20 mouse cellular contexts compared by ENCODE assay signal in genomic region chr10:7163031-7163430, GRCm38 (mm10). TPM values are rescaled to one million over a fixed set of nuclear protein-coding genes. Genes with fewer than 3 reads are reported as not detected.
DNase-seq lines count a peak whose midpoint lies in the region; ATAC-seq lines count a peak whose summit lies in the region.
"Had no signal": no experiment of that assay in that cellular context is flagged by ENCODE, and none has a peak within 500 bp of the region (broad histone marks: within the 10 kb centered on the region; RNA-seq: fewer than 3 reads in every experiment).

No protein-coding gene starts in this region.

- no peak overlapping the region for H3K4me2 ChIP-seq in hindbrain, embryonic 12.5 days (replicated peaks)
- no peak overlapping the region for H3K4me2 ChIP-seq in forebrain, embryonic 16.5 days (ENCODE audit: low read length)
- H3K4me2 ChIP-seq: limb, embryonic 15.5 days; lung, embryonic 14.5 days; stomach, embryonic 15.5 days had no signal

- peak; percentile 39 for ATAC-seq in hindbrain, embryonic 12.5 days (ENCODE audit: low FRiP score)
- peak; percentile 47 for ATAC-seq in forebrain, embryonic 16.5 days
- ATAC-seq: inflammation-experienced regulatory T-cells, adult 6 months had no signal

- no peak overlapping the region for H3K9ac ChIP-seq in hindbrain, embryonic 12.5 days
- H3K9ac ChIP-seq in forebrain, embryonic 16.5 days (replicated peaks; ENCODE audit: low read depth, low read length), result no peak overlapping the region
- H3K9ac ChIP-seq: limb, embryonic 15.5 days; liver, embryonic 14.5 days; lung, embryonic 14.5 days; stomach, embryonic 15.5 days had no signal

- H3K27ac ChIP-seq in hindbrain, embryonic 12.5 days, result no peak overlapping the region
- H3K27ac ChIP-seq in hindbrain, embryonic 10.5 days, result no peak overlapping the region
- H3K27ac ChIP-seq in forebrain, embryonic 16.5 days (ENCODE audit: low read length), result no peak overlapping the region
- H3K27ac ChIP-seq: limb, embryonic 15.5 days; liver, embryonic 14.5 days; stomach, embryonic 15.5 days had no signal

- peaks cover 28% of the 10 kb centered on the region for H3K4me1 ChIP-seq in hindbrain, embryonic 12.5 days
- H3K4me1 ChIP-seq in hindbrain, embryonic 10.5 days (replicated peaks), result peaks cover 25% of the 10 kb centered on the region
- peaks cover 14% of the 10 kb centered on the region for H3K4me1 ChIP-seq in forebrain, embryonic 16.5 days (replicated peaks; ENCODE audit: control insufficient read depth, insufficient read depth, low read length)

- H3K9me3 ChIP-seq in hindbrain, embryonic 12.5 days (replicated peaks), result no peaks in the 10 kb centered on the region; the same call in 1 of the 2 replicates
- H3K9me3 ChIP-seq in hindbrain, embryonic 10.5 days, result no peaks in the 10 kb centered on the region
- no peaks in the 10 kb centered on the region for H3K9me3 ChIP-seq in forebrain, embryonic 16.5 days (ENCODE audit: control insufficient read depth, low read length)
- H3K9me3 ChIP-seq: G1E; limb, embryonic 15.5 days; stomach, embryonic 15.5 days had no signal

- DNase-seq in hindbrain, embryonic 10.5 days (ENCODE audit: low spot score), result no peak
- DNase-seq in retina, postnatal 1 day, result peak; percentile 88
- DNase-seq in retina, embryonic 14.5 days (ENCODE audit: low spot score), result no peak
- DNase-seq in cerebellum, adult 11-12 months, result no peak
- no peak for DNase-seq in right cerebral cortex, postnatal 14 days
- DNase-seq: adrenal gland, adult 2 months; B cell, adult 2 months; cerebellum, postnatal 25 days; kidney, adult 18-20 months; kidney, postnatal 4 days; lung, embryonic 14.5 days; thymus, postnatal 25 days had no signal

- H3K4me3 ChIP-seq in hindbrain, embryonic 12.5 days, result no peak overlapping the region
- no peak overlapping the region for H3K4me3 ChIP-seq in hindbrain, embryonic 10.5 days
- H3K4me3 ChIP-seq in forebrain, embryonic 16.5 days (replicated peaks; ENCODE audit: low read length), result no peak overlapping the region
- H3K4me3 ChIP-seq: limb, embryonic 15.5 days; stomach, embryonic 15.5 days had no signal

- WGBS in hindbrain, embryonic 12.5 days, result 57% methylated on average over 12 of the region's 12 CpGs
- WGBS in hindbrain, embryonic 10.5 days, result 69% methylated on average over 12 of the region's 12 CpGs
- 14% methylated on average over 12 of the region's 12 CpGs for WGBS in forebrain, embryonic 16.5 days

- no peaks in the 10 kb centered on the region for H3K36me3 ChIP-seq in hindbrain, embryonic 12.5 days
- H3K36me3 ChIP-seq in hindbrain, embryonic 10.5 days, result 0 out of 2 replicates have a peak, but pooled peaks cover 13% of the 10 kb centered on the region
- no peaks in the 10 kb centered on the region for H3K36me3 ChIP-seq in forebrain, embryonic 16.5 days (ENCODE audit: control insufficient read depth, insufficient read depth)
- H3K36me3 ChIP-seq: G1E; limb, embryonic 15.5 days; stomach, embryonic 15.5 days had no signal

- no peaks in the 10 kb centered on the region for H3K27me3 ChIP-seq in hindbrain, embryonic 12.5 days
- no peaks in the 10 kb centered on the region for H3K27me3 ChIP-seq in hindbrain, embryonic 10.5 days (ENCODE audit: insufficient read depth, poor library complexity, severe bottlenecking)
- no peaks in the 10 kb centered on the region for H3K27me3 ChIP-seq in forebrain, embryonic 16.5 days (replicated peaks; ENCODE audit: control insufficient read depth, insufficient read depth, low read length)
- H3K27me3 ChIP-seq: CH12.LX; limb, embryonic 15.5 days; stomach, embryonic 15.5 days had no signal

RNA-seq across cellular contexts. Expression of gene Cnksr3, which starts 49.0 kb away (rescaled TPM):
- polyA plus RNA-seq in hindbrain, embryonic 12.5 days (2016; fragmentation: Nextera tagmentation; extraction: Ambion mirVana), result 7.3 and 7.7 TPM in 2 replicates
- polyA plus RNA-seq in hindbrain, embryonic 10.5 days (2016; fragmentation: Nextera tagmentation; extraction: Ambion mirVana), result 7.3 and 10.5 TPM in 2 replicates
- polyA plus RNA-seq in forebrain, embryonic 16.5 days (2015; fragmentation: Nextera tagmentation; extraction: Ambion mirVana), result 2.0 and 3.4 TPM in 2 replicates
- polyA plus RNA-seq: G1E had no signal
